Comparison of ENCODE assay signal across 25 mouse cellular contexts in genomic region chr4:105535451-105535850, GRCm38 (mm10).
DNase-seq lines count a peak whose midpoint lies in the region; ATAC-seq and TF ChIP-seq lines count a peak whose summit lies in the region.
"Had no signal": no experiment of that assay in that cellular context is flagged by ENCODE, and none has a peak within 500 bp of the region (broad histone marks: within the 10 kb centered on the region; RNA-seq: fewer than 3 reads in every experiment).

No protein-coding gene starts in this region.

- no peak overlapping the region for H3K4me3 ChIP-seq in heart, embryonic 15.5 days
- H3K4me3 ChIP-seq in midbrain, postnatal 0 days (ENCODE audit: low read depth, low read length): no peak overlapping the region
- H3K4me3 ChIP-seq in midbrain, embryonic 11.5 days (ENCODE audit: low read depth, low read length): no peak overlapping the region
- no peak overlapping the region for H3K4me3 ChIP-seq in forebrain, embryonic 11.5 days (ENCODE audit: low read depth, low read length)
- H3K4me3 ChIP-seq: erythroblast, embryonic 14.5 days; heart, embryonic 10.5 days; limb, embryonic 10.5 days; myocyte; neural tube, embryonic 15.5 days had no signal

- H3K27ac ChIP-seq in heart, embryonic 15.5 days: no peak overlapping the region
- no peak overlapping the region for H3K27ac ChIP-seq in midbrain, postnatal 0 days (ENCODE audit: low read depth, low read length)
- no peak overlapping the region for H3K27ac ChIP-seq in midbrain, embryonic 11.5 days (ENCODE audit: low read depth, low read length)
- no peak overlapping the region for H3K27ac ChIP-seq in forebrain, embryonic 11.5 days (ENCODE audit: low read depth, low read length)
- H3K27ac ChIP-seq: heart, embryonic 10.5 days; limb, embryonic 10.5 days; neural tube, embryonic 15.5 days had no signal

- no peak for TF ChIP-seq CTCF in midbrain, postnatal 0 days (IDR thresholded peaks at IDR 0.05)

- peak overlapping the region; percentile 2; the same call in 1 of the 2 replicates for H3K4me2 ChIP-seq in heart, embryonic 15.5 days
- no peak overlapping the region for H3K4me2 ChIP-seq in midbrain, postnatal 0 days (ENCODE audit: low read depth, low read length, poor library complexity, severe bottlenecking)
- no peak overlapping the region for H3K4me2 ChIP-seq in midbrain, embryonic 11.5 days
- no peak overlapping the region for H3K4me2 ChIP-seq in forebrain, embryonic 11.5 days (ENCODE audit: low read depth, low read length, severe bottlenecking)
- H3K4me2 ChIP-seq: neural tube, embryonic 15.5 days had no signal

- H3K9ac ChIP-seq in heart, embryonic 15.5 days: no peak overlapping the region
- H3K9ac ChIP-seq in midbrain, postnatal 0 days (replicated peaks; ENCODE audit: low read length, poor library complexity, severe bottlenecking): no peak overlapping the region
- H3K9ac ChIP-seq in midbrain, embryonic 11.5 days (ENCODE audit: low read length): no peak overlapping the region
- H3K9ac ChIP-seq in forebrain, embryonic 11.5 days (ENCODE audit: low read length): no peak overlapping the region
- H3K9ac ChIP-seq: liver, postnatal 0 days; neural tube, embryonic 15.5 days had no signal

- no peaks in the 10 kb centered on the region for H3K9me3 ChIP-seq in heart, embryonic 15.5 days (replicated peaks)
- no peaks in the 10 kb centered on the region for H3K9me3 ChIP-seq in midbrain, postnatal 0 days (ENCODE audit: low read length)
- no peaks in the 10 kb centered on the region for H3K9me3 ChIP-seq in midbrain, embryonic 11.5 days (ENCODE audit: control insufficient read depth, low read length)
- H3K9me3 ChIP-seq in forebrain, embryonic 11.5 days (ENCODE audit: control insufficient read depth, low read length): no peaks in the 10 kb centered on the region
- H3K9me3 ChIP-seq: heart, embryonic 10.5 days; limb, embryonic 10.5 days; neural tube, embryonic 15.5 days had no signal

- H3K36me3 ChIP-seq in heart, embryonic 15.5 days: no peaks in the 10 kb centered on the region
- H3K36me3 ChIP-seq in midbrain, postnatal 0 days (ENCODE audit: insufficient read depth, low read length): no peaks in the 10 kb centered on the region
- H3K36me3 ChIP-seq in midbrain, embryonic 11.5 days (ENCODE audit: control insufficient read depth, insufficient read depth, low read length): no peaks in the 10 kb centered on the region
- H3K36me3 ChIP-seq in forebrain, embryonic 11.5 days (ENCODE audit: control insufficient read depth, insufficient read depth, low read length): no peaks in the 10 kb centered on the region
- H3K36me3 ChIP-seq: heart, embryonic 10.5 days; limb, embryonic 10.5 days; neural tube, embryonic 15.5 days had no signal

- peaks cover 9% of the 10 kb centered on the region; the same call in 1 of the 2 replicates for H3K4me1 ChIP-seq in heart, embryonic 15.5 days (replicated peaks)
- no peaks in the 10 kb centered on the region for H3K4me1 ChIP-seq in midbrain, postnatal 0 days (ENCODE audit: insufficient read depth, low read length)
- no peaks in the 10 kb centered on the region for H3K4me1 ChIP-seq in midbrain, embryonic 11.5 days (ENCODE audit: control insufficient read depth, insufficient read depth, low read length)
- H3K4me1 ChIP-seq in forebrain, embryonic 11.5 days (replicated peaks; ENCODE audit: control insufficient read depth, insufficient read depth, low read length): no peaks in the 10 kb centered on the region
- H3K4me1 ChIP-seq: heart, embryonic 10.5 days had no signal

- peak; percentile 44 for DNase-seq in adrenal gland, adult 2 months
- no peak for DNase-seq in adrenal gland, postnatal 25 days
- DNase-seq in heart, adult 9 months (ENCODE audit: low spot score in 2 of 2): no peak
- DNase-seq in midbrain, postnatal 0 days (ENCODE audit: low spot score): peak; percentile 17
- no peak for DNase-seq in midbrain, embryonic 11.5 days (ENCODE audit: low spot score, missing footprints)
- no peak for DNase-seq in forebrain, embryonic 11.5 days (ENCODE audit: low spot score)
- no peak for DNase-seq in natural killer cell, adult 2 months (ENCODE audit: low spot score in 2 of 2)
- DNase-seq: cerebellum, adult 11-12 months; cerebellum, postnatal 25 days; gastrocnemius, postnatal 14 days; liver, postnatal 0 days; lung, postnatal 14 days; midbrain, embryonic 14.5 days; right cerebral cortex, postnatal 14 days; spleen, adult 18-20 months; thymus, postnatal 4 days had no signal

- ATAC-seq in heart, embryonic 15.5 days (replicated peaks; ENCODE audit: insufficient number of reproducible peaks, insufficient read depth, low FRiP score, low read depth): no peak
- ATAC-seq in midbrain, postnatal 0 days (ENCODE audit: low FRiP score): no peak
- no peak for ATAC-seq in midbrain, embryonic 11.5 days (ENCODE audit: low FRiP score)
- no peak for ATAC-seq in forebrain, embryonic 11.5 days (replicated peaks; ENCODE audit: low FRiP score)
- ATAC-seq: CD4-positive, CD25-positive, alpha-beta regulatory T cell, adult 4 months; forebrain, embryonic 14.5 days; liver, postnatal 0 days; Patski had no signal

- no peaks in the 10 kb centered on the region for H3K27me3 ChIP-seq in heart, embryonic 15.5 days
- no peaks in the 10 kb centered on the region for H3K27me3 ChIP-seq in midbrain, postnatal 0 days (ENCODE audit: insufficient read depth, low read length)
- no peaks in the 10 kb centered on the region for H3K27me3 ChIP-seq in midbrain, embryonic 11.5 days (ENCODE audit: control insufficient read depth, insufficient read depth, low read length)
- no peaks in the 10 kb centered on the region for H3K27me3 ChIP-seq in forebrain, embryonic 11.5 days (ENCODE audit: control insufficient read depth, insufficient read depth, low read length)
- H3K27me3 ChIP-seq: neural tube, embryonic 15.5 days; Patski had no signal

- WGBS in heart, embryonic 15.5 days: 20% methylated on average over 6 of the region's 6 CpGs
- WGBS in midbrain, postnatal 0 days: 69% methylated on average over 6 of the region's 6 CpGs
- WGBS in midbrain, embryonic 11.5 days: 84% methylated on average over 6 of the region's 6 CpGs
- 85% methylated on average over 6 of the region's 6 CpGs for WGBS in forebrain, embryonic 11.5 days

Comparison
In these comparisons a context has a peak if more than half of its experiments do, and no peak if none do; other contexts are left out.
1. DNase-seq: peak in adrenal gland, adult 2 months (single experiment) and midbrain, postnatal 0 days (single experiment); none in adrenal gland, postnatal 25 days (single experiment), heart, adult 9 months (0 of 2), midbrain, embryonic 11.5 days (single experiment), forebrain, embryonic 11.5 days (single experiment) and natural killer cell, adult 2 months (0 of 2).